Mouse (Mus musculus) bone marrow, adult 2 months (tissue): ENCODE results near the gene Ppip5k1.

ENCODE experiments used
- CTCF ChIP-seq: fragments of 200-500 bp; IDR thresholded peaks from 2 replicates; pipeline ENCODE4 v1.5.1; 2011; ENCODE audit warnings: low read length, control low read depth; ENCODE audit not compliant: control insufficient read depth, insufficient read depth
- POLR2A ChIP-seq: fragments of 200-500 bp; IDR thresholded peaks from 2 replicates; pipeline ENCODE4 v1.6.1; 2011; ENCODE audit warnings: low read depth, mild to moderate bottlenecking, control low read depth, low read length, borderline replicate concordance; ENCODE audit not compliant: control insufficient read depth

DNA sequence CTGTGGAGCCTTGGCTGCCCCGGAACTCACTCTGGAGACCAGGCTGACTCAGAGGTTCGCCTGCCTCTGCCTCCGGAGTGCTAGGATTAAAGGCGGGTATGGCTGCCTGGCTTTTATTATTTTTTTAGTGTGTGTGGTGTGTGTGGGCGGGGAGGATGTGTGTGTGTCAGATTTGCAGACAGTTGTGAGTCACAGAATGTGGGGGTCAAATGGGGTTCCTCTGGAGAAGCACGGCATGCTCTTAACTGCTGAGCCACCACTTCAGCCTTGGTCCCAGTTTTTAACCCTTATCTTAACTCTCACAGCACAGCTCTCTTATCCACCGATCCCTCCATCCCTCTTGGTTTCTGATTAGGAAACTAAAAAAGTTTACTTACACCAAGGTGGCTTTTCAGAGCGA, 38.9 kb downstream of the Ppip5k1 start:
- no peak for TF ChIP-seq POLR2A
- no peak for TF ChIP-seq CTCF
